Mouse (Mus musculus) cerebellum, postnatal 4 days (tissue): ENCODE data around the gene Atp5f1.
A peak's percentile ranks its signal among the peaks of the same experiment; 100 is the strongest.

Experiments
- DNase-seq, 2 experiments: peaks; one replicate each; pipeline ENCODE4 v3.0.0; 2022; ENCODE audit warnings: low spot score in 2 of 2, mixed read lengths in 1 of 2

Atp5f1 gene

DNA sequence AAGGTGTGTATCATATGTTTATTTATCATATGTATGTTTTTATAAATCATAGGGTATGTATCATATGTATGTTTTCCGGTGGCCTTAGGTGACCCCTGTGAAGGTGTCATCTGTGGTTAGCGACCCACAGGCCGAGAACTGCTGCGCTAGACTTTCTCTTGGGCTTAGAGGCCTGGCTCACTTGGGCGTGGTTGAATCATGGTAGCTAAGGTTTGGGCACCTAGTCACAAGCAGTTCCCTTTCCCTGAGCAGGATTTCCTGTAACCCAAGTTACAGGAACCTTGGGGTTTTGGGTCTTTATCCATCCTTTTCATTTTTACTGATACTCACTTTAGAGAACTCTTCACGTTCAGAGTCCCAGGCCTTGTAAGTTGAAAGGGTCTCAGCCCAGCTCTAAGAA, 59.6 kb downstream of the Atp5f1 start:
- DNase-seq = no peak

DNA sequence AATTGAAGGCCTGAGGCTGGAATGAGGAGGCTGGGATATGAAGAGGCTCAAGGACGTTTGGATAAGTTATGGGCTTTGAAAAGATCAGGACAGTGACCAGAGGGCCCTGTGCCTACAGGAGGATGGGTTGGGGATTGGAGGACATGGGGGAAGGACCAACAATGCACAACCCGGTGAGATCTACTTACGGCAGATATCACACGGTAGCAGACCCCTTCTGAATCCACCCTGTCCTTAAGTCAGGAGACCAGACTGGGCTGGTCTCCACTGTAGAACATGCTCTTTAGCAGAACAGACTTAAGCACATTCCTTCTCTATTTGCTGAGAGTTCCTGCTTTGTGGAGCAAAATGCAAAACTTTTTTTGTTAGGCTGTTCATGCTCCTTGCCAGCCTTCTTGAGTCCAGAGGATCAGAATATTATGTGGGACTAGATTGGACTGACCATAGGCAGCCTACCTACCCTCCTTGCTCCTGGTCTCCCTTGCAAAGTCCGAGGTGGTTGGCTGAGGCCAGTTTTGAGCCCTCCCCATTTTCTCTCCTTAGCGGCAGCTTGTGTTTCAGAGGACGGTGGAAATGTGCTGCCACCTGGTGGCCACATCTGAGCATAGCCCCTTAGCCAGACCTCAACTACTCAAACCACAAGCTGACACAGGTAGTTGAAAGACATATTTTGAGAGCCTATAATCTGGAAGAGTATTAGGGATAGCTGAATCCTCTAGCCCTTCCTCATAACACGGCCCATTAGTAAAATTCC, 60.3 kb downstream of the Atp5f1 start:
- DNase-seq = peak; percentile 77 to 83

DNA sequence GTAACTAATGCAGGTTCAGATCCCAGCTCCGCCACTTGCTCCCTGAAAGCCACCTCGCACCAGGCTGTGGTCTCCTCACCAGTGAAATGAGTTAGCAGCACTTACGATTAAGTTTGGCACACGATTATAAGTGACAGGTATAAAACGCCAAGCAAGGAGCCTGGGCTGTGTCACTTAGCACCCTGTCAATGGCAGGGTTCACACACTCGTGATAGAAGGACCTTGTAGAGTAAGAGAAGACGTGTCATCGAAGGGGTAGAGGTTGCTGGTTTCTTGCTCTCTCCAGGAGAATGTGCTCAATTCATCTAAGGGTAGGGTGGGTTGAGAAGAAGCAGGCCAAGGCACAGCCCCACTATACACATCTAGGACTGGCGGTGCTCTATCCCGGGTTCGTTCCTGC, 61.0 kb downstream of the Atp5f1 start:
- DNase-seq = no peak

GRCm38 (mm10) chr3:105898325-105898724, 61.6 kb downstream of the Atp5f1 start:
- DNase-seq = no peak

DNA sequence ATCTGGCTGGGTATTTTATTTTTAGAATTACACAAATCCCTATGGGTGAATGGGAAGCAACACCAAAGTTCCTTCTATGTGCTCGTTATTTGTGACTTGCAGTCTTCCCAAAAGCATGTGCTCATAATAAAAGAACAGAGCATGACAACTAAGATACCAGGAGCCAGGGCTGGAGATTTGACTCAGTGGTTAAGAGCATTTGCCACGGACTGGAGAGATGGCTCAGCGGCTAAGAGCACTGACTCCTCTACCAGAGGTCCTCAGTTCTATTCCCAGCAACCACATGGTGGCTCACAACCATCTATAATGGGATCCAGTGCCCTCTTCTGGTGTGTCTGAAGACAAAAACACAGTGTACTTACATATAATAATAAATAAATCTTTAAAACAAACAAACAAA, 63.1 kb downstream of the Atp5f1 start:
- no peak for DNase-seq

GRCm38 (mm10) chr3:105894601-105895592, 65.0 kb downstream of the Atp5f1 start:
- peak; percentile 27 to 46 for DNase-seq

DNA sequence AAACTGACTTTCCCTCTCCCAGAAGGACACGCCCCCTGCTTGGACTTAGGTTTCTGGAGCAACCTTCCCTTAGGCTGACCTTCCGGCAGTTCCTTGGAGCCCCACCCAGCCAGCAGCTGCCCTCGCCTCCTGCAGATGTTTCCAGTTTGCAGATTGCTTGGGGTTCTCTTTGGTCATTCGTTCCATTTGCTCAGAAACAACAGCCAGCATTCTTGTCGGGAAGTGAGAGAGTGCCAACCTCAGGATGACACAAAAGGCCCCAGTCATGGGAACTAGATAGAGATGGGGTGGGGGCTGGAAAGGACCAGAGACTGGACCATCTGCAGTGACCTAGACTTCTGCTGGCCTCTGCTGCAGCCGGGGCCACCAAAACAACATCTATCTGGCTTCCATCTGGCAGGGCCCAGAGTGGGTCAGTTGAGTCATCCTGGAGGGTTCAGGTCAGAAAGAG, 65.9 kb downstream of the Atp5f1 start:
- DNase-seq = no peak
